Mouse (Mus musculus) ES-Bruce4 (cell line): ENCODE measurements around the gene Klf13. TPM values are rescaled to one million over a fixed set of nuclear protein-coding genes. Genes with fewer than 3 reads are reported as not detected.

ENCODE experiments used
- H3K27ac ChIP-seq: 2 replicates; pipeline ENCODE4 v1.5.1; 2012; ENCODE audit warnings: low read length, inconsistent platforms; ENCODE audit not compliant: insufficient read depth
- H3K27me3 ChIP-seq: 2 replicates; pipeline ENCODE4 v1.6.1; 2012; ENCODE audit warnings: mild to moderate bottlenecking, low read length, inconsistent platforms; ENCODE audit not compliant: control insufficient read depth, poor library complexity, insufficient read depth, severe bottlenecking
- H3K36me3 ChIP-seq: 2 replicates; pipeline ENCODE4 v1.6.1; 2012; ENCODE audit warnings: inconsistent platforms, mild to moderate bottlenecking, low read length, moderate library complexity; ENCODE audit not compliant: control insufficient read depth, poor library complexity, insufficient read depth, severe bottlenecking
- H3K4me1 ChIP-seq: one replicate; pipeline ENCODE4 v1.8.1; 2011; ENCODE audit warnings: low read length; ENCODE audit not compliant: control insufficient read depth, insufficient read depth
- H3K4me3 ChIP-seq: 2 replicates; pipeline ENCODE4 v1.5.1; 2011; ENCODE audit warnings: low read depth, mild to moderate bottlenecking, low read length
- H3K9ac ChIP-seq: 2 replicates; pipeline ENCODE4 v1.6.1; 2012; ENCODE audit warnings: low read depth, mild to moderate bottlenecking, inconsistent platforms; ENCODE audit not compliant: poor library complexity, severe bottlenecking
- H3K9me3 ChIP-seq: replicated peaks from 2 replicates; pipeline ENCODE4 v1.6.1; 2012; ENCODE audit warnings: mild to moderate bottlenecking, low read length, inconsistent platforms; ENCODE audit not compliant: control insufficient read depth, poor library complexity, insufficient read depth, severe bottlenecking
- CTCF ChIP-seq: IDR thresholded peaks from one replicate; pipeline ENCODE4 v1.8.1; 2011; ENCODE audit warnings: low read depth, low read length
- EP300 ChIP-seq: IDR thresholded peaks from 2 replicates; pipeline ENCODE4 v1.6.1; 2011; ENCODE audit warnings: low read depth, low read length; ENCODE audit not compliant: insufficient read depth
- POLR2A ChIP-seq: IDR thresholded peaks from one replicate; pipeline ENCODE4 v1.8.1; 2011; ENCODE audit warnings: low read length; ENCODE audit not compliant: insufficient read depth
- polyA plus RNA-seq: library from polyadenylated mRNA; stranded (reverse); fragments of >200 nt; gene quantifications from 2 replicates; pipeline ENCODE4 v1.2.4, GENCODE M21; 2011; ENCODE audit warnings: low read depth; ENCODE audit not compliant: missing spikeins, insufficient read depth, insufficient read length

Klf13 gene
- polyA plus RNA-seq, 1 experiment, result 36.5 TPM

- Histone ChIP-seq H3K27ac (no peak overlapping the region), H3K36me3 (no peaks in the 10 kb centered on the region), H3K9me3 (no peaks in the 10 kb centered on the region), H3K9ac (no peak overlapping the region), H3K4me3 (no peak overlapping the region), H3K27me3 (no peaks in the 10 kb centered on the region), H3K4me1 (peaks cover 1% of the 10 kb centered on the region)
- no peak for TF ChIP-seq CTCF
- TF ChIP-seq POLR2A, result no peak
- TF ChIP-seq EP300, result no peak
Measured at GRCm38 (mm10) chr7:63977631-63978030, 38.9 kb upstream of the Klf13 start.

GRCm38 (mm10) chr7:63970986-63971385, 32.3 kb upstream of the Klf13 start:
- no peak overlapping the region for H3K4me3 ChIP-seq
- TF ChIP-seq CTCF, result no peak
- no peak for TF ChIP-seq POLR2A
- no peak for TF ChIP-seq EP300
- H3K27ac ChIP-seq, result no peak overlapping the region
- H3K9me3 ChIP-seq, result no peaks in the 10 kb centered on the region
- peaks cover 1% of the 10 kb centered on the region for H3K4me1 ChIP-seq
- H3K27me3 ChIP-seq, result no peaks in the 10 kb centered on the region
- H3K36me3 ChIP-seq, result no peaks in the 10 kb centered on the region
- H3K9ac ChIP-seq, result no peak overlapping the region

GRCm38 (mm10) chr7:63969941-63970340, 31.2 kb upstream of the Klf13 start:
- H3K27me3 ChIP-seq, result no peaks in the 10 kb centered on the region
- peaks cover 1% of the 10 kb centered on the region for H3K4me1 ChIP-seq
- H3K27ac ChIP-seq, result no peak overlapping the region
- H3K9me3 ChIP-seq, result no peaks in the 10 kb centered on the region
- no peak overlapping the region for H3K4me3 ChIP-seq
- TF ChIP-seq EP300 (no peak), POLR2A (no peak), CTCF (no peak)
- no peaks in the 10 kb centered on the region for H3K36me3 ChIP-seq
- no peak overlapping the region for H3K9ac ChIP-seq

- Histone ChIP-seq H3K9me3 (no peaks in the 10 kb centered on the region), H3K27me3 (no peaks in the 10 kb centered on the region), H3K9ac (no peak overlapping the region), H3K36me3 (no peaks in the 10 kb centered on the region), H3K4me3 (no peak overlapping the region), H3K27ac (no peak overlapping the region), H3K4me1 (no peaks in the 10 kb centered on the region)
- TF ChIP-seq CTCF (no peak), EP300 (no peak), POLR2A (no peak)
Measured at GRCm38 (mm10) chr7:63965635-63966418, 27.1 kb upstream of the Klf13 start.

GRCm38 (mm10) chr7:63965135-63965534, 26.4 kb upstream of the Klf13 start:
- Histone ChIP-seq H3K36me3 (no peaks in the 10 kb centered on the region), H3K27ac (no peak overlapping the region), H3K9me3 (no peaks in the 10 kb centered on the region), H3K4me3 (no peak overlapping the region), H3K27me3 (no peaks in the 10 kb centered on the region), H3K4me1 (no peaks in the 10 kb centered on the region), H3K9ac (no peak overlapping the region)
- TF ChIP-seq POLR2A, result no peak
- no peak for TF ChIP-seq CTCF
- no peak for TF ChIP-seq EP300

DNA sequence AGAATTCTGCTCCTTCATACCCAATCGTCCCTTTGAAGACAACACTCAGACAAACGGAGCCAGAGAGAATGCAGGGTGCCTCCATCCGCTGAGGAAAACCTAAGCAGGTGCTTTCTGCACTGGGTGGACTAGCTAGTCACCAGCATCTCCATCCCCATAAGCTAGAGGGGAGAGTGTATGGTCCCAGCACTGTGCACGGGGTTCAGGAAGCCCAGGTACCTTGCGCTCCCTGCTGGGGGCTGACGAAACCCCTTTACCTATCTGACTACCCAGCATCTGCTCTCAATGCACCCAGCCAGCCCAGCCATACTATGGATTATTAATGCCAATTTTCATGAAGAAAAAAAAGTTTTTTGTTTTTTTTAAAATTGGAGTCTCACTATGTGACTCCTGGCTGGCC, 25.4 kb upstream of the Klf13 start:
- no peak overlapping the region for H3K4me3 ChIP-seq
- no peaks in the 10 kb centered on the region for H3K9me3 ChIP-seq
- TF ChIP-seq CTCF, result peak; percentile 43
- TF ChIP-seq EP300, result no peak
- no peak for TF ChIP-seq POLR2A
- H3K27ac ChIP-seq, result no peak overlapping the region
- no peaks in the 10 kb centered on the region for H3K4me1 ChIP-seq
- H3K36me3 ChIP-seq, result no peaks in the 10 kb centered on the region
- no peak overlapping the region for H3K9ac ChIP-seq
- H3K27me3 ChIP-seq, result no peaks in the 10 kb centered on the region
